Mouse (Mus musculus): ENCODE measurements around the gene Ndufv1. TPM values are rescaled to one million over a fixed set of nuclear protein-coding genes. Genes with fewer than 3 reads are reported as not detected.

Ndufv1 gene
- total and polyA plus RNA-seq, 3 experiments = 84.1 to 338 (median 191) TPM

DNA sequence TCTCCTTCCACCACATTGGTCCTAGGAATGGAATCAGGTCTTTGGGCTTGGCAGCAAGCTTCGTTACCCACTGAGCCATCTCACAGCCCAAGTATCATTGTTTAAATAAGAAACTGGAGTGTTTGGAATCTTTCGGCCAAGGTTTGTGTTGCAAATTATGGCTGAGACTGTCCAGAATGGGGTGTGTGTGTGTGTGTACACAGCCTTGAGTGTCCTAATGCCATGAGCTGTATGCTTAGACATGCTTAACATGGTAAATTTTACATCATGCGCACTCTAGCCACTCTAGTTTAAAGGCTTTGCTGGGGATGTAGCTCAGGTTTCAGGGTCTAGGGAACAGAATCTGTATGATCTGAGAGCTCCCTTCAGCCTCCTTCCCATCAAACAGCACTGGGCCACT, 17.1 kb downstream of the Ndufv1 start:
- Histone ChIP-seq H3K4me1 (ENCODE audit: insufficient read depth, low read depth, low read length) (peaks cover 12% of the 10 kb centered on the region), H3K36me3 (replicated peaks) (no peaks in the 10 kb centered on the region), H3K4me3 (ENCODE audit: low read depth, low read length) (no peak overlapping the region), H3K9me3 (replicated peaks) (no peaks in the 10 kb centered on the region), H3K27me3 (ENCODE audit: insufficient read depth, low read length) (peaks cover 71% of the 10 kb centered on the region)
- DNase-seq (ENCODE audit: low spot score) (no peak), ATAC-seq (ENCODE audit: extremely low read depth, insufficient number of reproducible peaks, low FRiP score, poor library complexity, severe bottlenecking) (no peak)
- TF ChIP-seq CTCF (IDR thresholded peaks at IDR 0.05; ENCODE audit: low read depth, low read length) (no peak), TAL1 (conservative IDR thresholded peaks at IDR 0.05; ENCODE audit: low read depth, low read length) (no peak), POLR2AphosphoS5 (IDR thresholded peaks at IDR 0.05; ENCODE audit: insufficient replicate concordance, low read depth, low read length) (no peak), GATA1 (IDR thresholded peaks at IDR 0.05; ENCODE audit: borderline replicate concordance, low read length) (no peak), GATA2 (IDR thresholded peaks at IDR 0.05; ENCODE audit: borderline replicate concordance, low read depth, low read length) (no peak)

DNA sequence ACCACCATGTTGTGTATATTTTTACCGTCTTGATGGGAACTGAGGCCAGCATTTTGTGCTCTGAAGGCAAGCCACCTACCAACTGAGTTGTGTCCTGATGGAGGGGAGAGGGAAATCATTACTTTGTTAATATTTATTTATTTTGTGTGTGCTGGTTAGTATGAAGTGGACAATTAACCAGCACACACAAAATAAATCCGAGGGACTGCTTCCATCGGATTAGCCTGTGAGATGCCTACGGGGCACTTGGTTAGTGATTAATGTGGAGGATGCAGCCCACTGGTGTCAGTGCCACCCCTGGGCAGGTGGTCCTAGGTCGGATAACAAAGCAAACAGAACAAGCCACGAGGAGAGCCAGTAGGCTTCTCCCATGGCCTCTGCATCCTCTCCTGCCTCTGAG, 17.7 kb downstream of the Ndufv1 start:
- no peak for ATAC-seq (ENCODE audit: extremely low read depth, insufficient number of reproducible peaks, low FRiP score, poor library complexity, severe bottlenecking)
- no peak overlapping the region for H3K4me3 ChIP-seq (ENCODE audit: low read depth, low read length)
- no peak for TF ChIP-seq POLR2AphosphoS5 (IDR thresholded peaks at IDR 0.05; ENCODE audit: insufficient replicate concordance, low read depth, low read length)
- no peak for TF ChIP-seq CTCF (IDR thresholded peaks at IDR 0.05; ENCODE audit: low read depth, low read length)
- H3K9me3 ChIP-seq (replicated peaks) = no peaks in the 10 kb centered on the region
- H3K4me1 ChIP-seq (ENCODE audit: insufficient read depth, low read depth, low read length) = peaks cover 12% of the 10 kb centered on the region
- H3K36me3 ChIP-seq (replicated peaks) = no peaks in the 10 kb centered on the region
- DNase-seq (ENCODE audit: low spot score) = no peak
- H3K27me3 ChIP-seq (ENCODE audit: insufficient read depth, low read length) = peaks cover 71% of the 10 kb centered on the region

DNA sequence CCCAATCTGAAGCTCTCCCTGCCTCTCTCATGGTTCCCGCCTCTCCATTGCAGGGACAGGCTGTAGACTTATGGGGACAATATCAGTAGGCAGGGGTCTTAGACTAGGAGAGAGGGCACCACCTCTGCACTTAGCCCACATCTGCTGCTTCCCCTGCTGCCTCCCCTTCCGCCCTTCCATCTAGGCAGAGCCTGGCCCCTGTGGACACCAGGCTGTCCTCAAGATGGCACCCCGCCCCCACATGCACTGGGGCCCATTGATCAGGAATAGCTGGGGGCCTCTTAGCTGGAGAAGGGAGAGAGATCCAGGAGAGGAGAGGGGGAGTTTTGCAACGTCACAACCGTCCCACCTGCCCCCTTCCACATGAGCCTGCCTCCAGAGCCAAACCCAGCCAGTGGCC, 20.2 kb downstream of the Ndufv1 start, which contains the start of gene Tbx10:
Gene Tbx10, plus strand, starts transcription at position 337 of the 400 bp plus-strand sequence.
- Histone ChIP-seq H3K4me1 (ENCODE audit: insufficient read depth, low read depth, low read length) (no peaks in the 10 kb centered on the region), H3K4me3 (ENCODE audit: low read depth, low read length) (peak within 1 kb of the TSS; percentile 1; the same call in 1 of the 2 replicates), H3K9me3 (replicated peaks) (no peaks in the 10 kb centered on the region), H3K27me3 (ENCODE audit: insufficient read depth, low read length) (peaks cover 55% of the 10 kb centered on the region), H3K36me3 (replicated peaks) (no peaks in the 10 kb centered on the region)
- DNase-seq (ENCODE audit: low spot score) (no peak), ATAC-seq (ENCODE audit: extremely low read depth, insufficient number of reproducible peaks, low FRiP score, poor library complexity, severe bottlenecking) (no peak)
- TF ChIP-seq GATA1 (IDR thresholded peaks at IDR 0.05; ENCODE audit: borderline replicate concordance, low read length) (no peak), TAL1 (conservative IDR thresholded peaks at IDR 0.05; ENCODE audit: low read depth, low read length) (no peak), CTCF (IDR thresholded peaks at IDR 0.05; ENCODE audit: low read depth, low read length) (no peak), POLR2AphosphoS5 (IDR thresholded peaks at IDR 0.05; ENCODE audit: insufficient replicate concordance, low read depth, low read length) (no peak), GATA2 (IDR thresholded peaks at IDR 0.05; ENCODE audit: borderline replicate concordance, low read depth, low read length) (no peak)

DNA sequence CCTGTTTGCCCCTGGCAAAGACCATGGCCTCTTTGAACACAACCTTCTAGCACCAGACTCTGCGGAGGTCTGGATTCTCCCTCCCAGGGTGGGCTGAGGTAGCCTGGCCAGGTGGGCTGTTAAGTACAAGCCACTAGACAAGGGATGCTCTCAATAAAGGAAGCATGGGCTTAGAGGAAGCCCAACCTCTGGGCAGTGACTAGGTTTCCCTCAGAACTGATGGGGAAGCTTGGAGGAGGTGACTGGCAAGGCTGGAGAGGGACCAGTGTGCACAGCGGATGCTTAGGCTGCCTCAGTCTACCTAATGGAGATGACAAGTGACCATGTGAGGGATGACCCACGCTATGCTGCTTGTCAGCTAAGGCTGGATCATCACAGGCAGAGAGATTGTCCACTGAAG, 20.6 kb downstream of the Ndufv1 start:
- Histone ChIP-seq H3K36me3 (replicated peaks) (no peaks in the 10 kb centered on the region), H3K27me3 (ENCODE audit: insufficient read depth, low read length) (peaks cover 52% of the 10 kb centered on the region), H3K4me1 (ENCODE audit: insufficient read depth, low read depth, low read length) (peaks cover 3% of the 10 kb centered on the region; the same call in 1 of the 2 replicates), H3K4me3 (ENCODE audit: low read depth, low read length) (no peak overlapping the region), H3K9me3 (replicated peaks) (no peaks in the 10 kb centered on the region)
- DNase-seq (ENCODE audit: low spot score) (no peak), ATAC-seq (ENCODE audit: extremely low read depth, insufficient number of reproducible peaks, low FRiP score, poor library complexity, severe bottlenecking) (no peak)
- TF ChIP-seq GATA1 (IDR thresholded peaks at IDR 0.05; ENCODE audit: borderline replicate concordance, low read length) (no peak), POLR2AphosphoS5 (IDR thresholded peaks at IDR 0.05; ENCODE audit: insufficient replicate concordance, low read depth, low read length) (no peak), CTCF (IDR thresholded peaks at IDR 0.05; ENCODE audit: low read depth, low read length) (no peak), GATA2 (IDR thresholded peaks at IDR 0.05; ENCODE audit: borderline replicate concordance, low read depth, low read length) (no peak), TAL1 (conservative IDR thresholded peaks at IDR 0.05; ENCODE audit: low read depth, low read length) (no peak)

DNA sequence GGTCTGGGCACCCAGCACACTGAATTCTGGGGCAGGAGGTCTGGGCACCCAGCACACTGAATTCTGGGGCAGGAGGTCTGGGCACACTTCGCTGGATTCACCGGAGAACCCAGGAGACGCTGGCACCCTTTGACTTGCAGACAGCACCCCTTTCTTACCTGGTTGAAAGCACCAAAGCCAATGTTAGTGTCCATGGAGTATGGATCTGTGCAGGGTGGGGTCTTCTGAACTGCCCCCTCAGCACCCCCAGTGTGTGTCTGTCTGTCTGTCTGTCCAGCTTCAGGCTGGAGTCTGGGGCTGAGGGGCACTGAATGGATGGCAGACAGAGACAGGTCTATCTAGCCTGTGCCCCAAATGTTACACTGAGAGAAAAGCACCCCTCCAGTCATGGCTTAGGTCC, 21.0 kb downstream of the Ndufv1 start:
- TF ChIP-seq GATA2 (IDR thresholded peaks at IDR 0.05; ENCODE audit: borderline replicate concordance, low read depth, low read length) = no peak
- no peak for TF ChIP-seq POLR2AphosphoS5 (IDR thresholded peaks at IDR 0.05; ENCODE audit: insufficient replicate concordance, low read depth, low read length)
- no peak for TF ChIP-seq GATA1 (IDR thresholded peaks at IDR 0.05; ENCODE audit: borderline replicate concordance, low read length)
- no peak for TF ChIP-seq TAL1 (conservative IDR thresholded peaks at IDR 0.05; ENCODE audit: low read depth, low read length)
- no peak for TF ChIP-seq CTCF (IDR thresholded peaks at IDR 0.05; ENCODE audit: low read depth, low read length)
- DNase-seq (ENCODE audit: low spot score) (no peak), ATAC-seq (ENCODE audit: extremely low read depth, insufficient number of reproducible peaks, low FRiP score, poor library complexity, severe bottlenecking) (no peak)
- Histone ChIP-seq H3K4me3 (ENCODE audit: low read depth, low read length) (no peak overlapping the region), H3K4me1 (ENCODE audit: insufficient read depth, low read depth, low read length) (peaks cover 7% of the 10 kb centered on the region), H3K36me3 (replicated peaks) (no peaks in the 10 kb centered on the region), H3K27me3 (ENCODE audit: insufficient read depth, low read length) (peaks cover 51% of the 10 kb centered on the region), H3K9me3 (replicated peaks) (no peaks in the 10 kb centered on the region)

DNA sequence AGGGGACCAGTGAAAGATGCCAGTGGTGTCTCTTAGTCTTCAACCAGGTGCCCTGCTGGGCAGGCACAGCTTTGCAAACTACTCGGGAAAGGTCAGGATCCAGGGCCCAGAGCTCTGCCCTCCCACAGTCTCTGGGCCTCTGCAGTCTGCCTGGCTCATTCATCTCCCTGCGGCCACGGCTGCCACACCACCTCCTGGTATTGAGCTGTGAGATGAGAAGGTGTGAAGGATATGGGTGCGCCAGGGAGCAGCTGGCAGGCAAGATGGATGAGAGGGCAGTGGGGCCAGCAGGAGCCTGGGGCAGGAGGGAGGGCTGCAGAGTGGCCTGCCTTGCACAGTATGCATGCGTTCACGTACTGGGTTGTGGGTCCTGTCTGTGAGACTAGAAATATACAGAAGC, 21.8 kb downstream of the Ndufv1 start:
- no peaks in the 10 kb centered on the region for H3K36me3 ChIP-seq (replicated peaks)
- no peak for TF ChIP-seq TAL1 (conservative IDR thresholded peaks at IDR 0.05; ENCODE audit: low read depth, low read length)
- no peak for TF ChIP-seq GATA1 (IDR thresholded peaks at IDR 0.05; ENCODE audit: borderline replicate concordance, low read length)
- TF ChIP-seq GATA2 (IDR thresholded peaks at IDR 0.05; ENCODE audit: borderline replicate concordance, low read depth, low read length) = no peak
- no peak for TF ChIP-seq CTCF (IDR thresholded peaks at IDR 0.05; ENCODE audit: low read depth, low read length)
- TF ChIP-seq POLR2AphosphoS5 (IDR thresholded peaks at IDR 0.05; ENCODE audit: insufficient replicate concordance, low read depth, low read length) = no peak
- H3K27me3 ChIP-seq (ENCODE audit: insufficient read depth, low read length) = peaks cover 43% of the 10 kb centered on the region
- H3K4me3 ChIP-seq (ENCODE audit: low read depth, low read length) = no peak overlapping the region
- DNase-seq (ENCODE audit: low spot score) = no peak
- H3K9me3 ChIP-seq (replicated peaks) = no peaks in the 10 kb centered on the region
- H3K4me1 ChIP-seq (ENCODE audit: insufficient read depth, low read depth, low read length) = peaks cover 10% of the 10 kb centered on the region
- ATAC-seq (ENCODE audit: extremely low read depth, insufficient number of reproducible peaks, low FRiP score, poor library complexity, severe bottlenecking) = no peak
